Mouse (Mus musculus) subcutaneous adipose tissue, adult 2 months (tissue): ENCODE measurements around the gene Fndc10. TPM values are rescaled to one million over a fixed set of nuclear protein-coding genes. Genes with fewer than 3 reads are reported as not detected.

Source experiments
- polyA plus RNA-seq: library from polyadenylated mRNA; depleted of rRNA; stranded (reverse); fragments of >200 nt; gene quantifications from 2 replicates; pipeline ENCODE4 v1.2.3, GENCODE M21; 2012; ENCODE audit warnings: low replicate concordance; rRNA removed

Gene Fndc10
- 10.4 and 40.4 TPM in 2 replicates for polyA plus RNA-seq

DNA sequence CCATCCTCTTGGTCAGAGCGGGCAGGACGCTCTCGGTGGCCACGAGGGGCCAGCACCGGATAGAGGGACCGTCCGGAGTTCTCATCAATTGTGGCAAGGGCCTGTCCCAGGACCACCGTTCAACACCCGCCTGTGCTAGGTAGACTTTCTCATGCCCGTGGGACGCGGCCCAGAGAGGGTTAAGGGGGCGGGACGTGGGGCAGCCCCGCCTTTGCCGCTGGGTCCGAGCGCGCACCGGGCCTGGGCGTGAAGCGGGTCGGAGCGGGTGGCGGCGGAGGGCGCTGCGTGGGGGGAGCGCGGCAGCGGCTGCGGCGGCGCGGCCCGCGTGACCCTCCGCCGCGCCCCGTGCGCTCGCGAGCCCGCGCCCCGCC, at the start of gene Fndc10:
Gene Fndc10, plus strand, starts transcription at position 232 of the 371 bp plus-strand sequence.

DNA sequence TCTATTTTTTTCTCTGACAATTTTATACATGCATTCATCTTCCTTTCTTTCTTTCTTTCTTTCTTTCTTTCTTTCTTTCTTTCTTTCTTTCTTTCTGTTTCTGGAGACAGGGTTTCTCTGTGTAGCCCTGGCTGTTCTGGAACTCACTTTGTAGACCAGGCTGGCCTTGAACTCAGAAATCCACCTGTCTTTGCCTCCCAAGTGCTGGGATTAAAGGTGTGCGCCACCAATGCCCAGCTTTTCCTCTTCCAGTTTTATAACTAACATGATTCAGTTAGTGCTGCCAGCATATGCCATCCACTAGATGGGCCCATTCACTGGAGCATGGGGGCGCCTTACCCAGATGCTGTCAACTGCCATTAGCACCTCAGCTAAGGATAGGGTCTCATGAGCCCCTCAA, 48.8 kb upstream of the Fndc10 start, which contains the start of gene Gm10563:
Gene Gm10563, minus strand, starts transcription at position 101 of the 400 bp plus-strand sequence.

DNA sequence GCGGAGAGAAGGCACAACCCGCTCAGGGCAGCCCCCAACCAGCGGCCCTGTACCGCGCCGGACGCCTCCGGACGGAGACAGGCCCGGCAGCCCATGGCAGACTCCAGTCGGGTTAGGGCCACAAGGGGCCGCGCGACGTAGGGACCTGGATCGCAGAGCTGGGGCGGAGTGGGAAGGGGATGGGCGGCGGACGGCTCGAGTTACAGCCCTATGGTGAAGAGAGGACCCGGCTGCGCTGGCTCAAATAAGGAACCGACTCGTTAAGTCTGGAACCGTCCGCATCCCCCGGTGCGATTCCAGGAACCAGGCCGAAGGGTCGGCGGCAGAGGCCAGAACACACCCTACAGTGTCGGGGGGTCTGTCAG, 41.1 kb upstream of the Fndc10 start, which contains the start of gene Mmp23:
Gene Mmp23, minus strand, starts transcription at position 299 of the 365 bp plus-strand sequence.

DNA sequence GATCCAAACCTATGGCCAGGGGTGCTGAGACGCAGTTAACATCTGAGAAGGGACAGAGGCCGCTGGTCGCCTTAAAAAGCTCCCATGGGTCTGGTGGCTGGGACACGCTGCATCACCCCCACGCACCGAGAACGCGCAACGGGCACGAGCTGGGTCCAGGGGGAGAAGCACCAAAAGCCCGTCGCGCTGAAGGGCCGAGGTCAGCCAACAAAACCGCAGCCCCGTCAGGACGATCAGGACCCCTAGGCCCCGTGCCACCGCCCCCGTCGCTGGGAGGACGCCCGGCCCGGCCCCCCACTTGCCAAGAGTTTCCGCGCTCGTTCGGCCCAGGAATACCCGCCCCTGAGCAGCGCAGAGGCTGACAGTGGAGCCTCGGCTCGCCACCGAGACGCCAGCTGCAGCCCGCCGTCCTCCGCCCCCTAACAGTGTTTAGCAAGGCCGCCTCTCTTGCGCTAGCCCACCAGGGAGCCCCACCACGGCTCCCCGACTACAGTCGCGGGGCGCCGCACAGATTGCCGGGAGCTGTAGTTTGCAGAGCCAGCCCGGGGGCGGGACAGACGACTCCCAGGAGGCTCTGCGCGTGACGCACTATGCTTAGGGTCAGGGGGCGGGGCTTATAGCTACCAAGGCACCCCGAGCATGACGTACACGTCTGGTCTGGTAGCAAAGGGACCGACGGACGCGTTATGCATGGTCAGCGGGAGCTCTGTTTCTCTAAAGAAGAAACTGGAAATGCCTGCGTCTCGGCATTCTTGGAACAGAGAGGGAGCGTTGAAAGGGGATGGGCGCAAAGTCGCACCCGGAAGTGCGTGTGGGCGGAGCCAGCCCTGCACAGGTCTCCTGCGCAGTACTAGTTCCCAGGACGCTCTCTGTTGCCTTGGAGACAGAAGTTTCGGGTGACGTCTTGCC, 25.2 kb upstream of the Fndc10 start, which contains the start of gene Mib2:
Gene Mib2, minus strand, starts transcription at position 510 of the 909 bp plus-strand sequence.

DNA sequence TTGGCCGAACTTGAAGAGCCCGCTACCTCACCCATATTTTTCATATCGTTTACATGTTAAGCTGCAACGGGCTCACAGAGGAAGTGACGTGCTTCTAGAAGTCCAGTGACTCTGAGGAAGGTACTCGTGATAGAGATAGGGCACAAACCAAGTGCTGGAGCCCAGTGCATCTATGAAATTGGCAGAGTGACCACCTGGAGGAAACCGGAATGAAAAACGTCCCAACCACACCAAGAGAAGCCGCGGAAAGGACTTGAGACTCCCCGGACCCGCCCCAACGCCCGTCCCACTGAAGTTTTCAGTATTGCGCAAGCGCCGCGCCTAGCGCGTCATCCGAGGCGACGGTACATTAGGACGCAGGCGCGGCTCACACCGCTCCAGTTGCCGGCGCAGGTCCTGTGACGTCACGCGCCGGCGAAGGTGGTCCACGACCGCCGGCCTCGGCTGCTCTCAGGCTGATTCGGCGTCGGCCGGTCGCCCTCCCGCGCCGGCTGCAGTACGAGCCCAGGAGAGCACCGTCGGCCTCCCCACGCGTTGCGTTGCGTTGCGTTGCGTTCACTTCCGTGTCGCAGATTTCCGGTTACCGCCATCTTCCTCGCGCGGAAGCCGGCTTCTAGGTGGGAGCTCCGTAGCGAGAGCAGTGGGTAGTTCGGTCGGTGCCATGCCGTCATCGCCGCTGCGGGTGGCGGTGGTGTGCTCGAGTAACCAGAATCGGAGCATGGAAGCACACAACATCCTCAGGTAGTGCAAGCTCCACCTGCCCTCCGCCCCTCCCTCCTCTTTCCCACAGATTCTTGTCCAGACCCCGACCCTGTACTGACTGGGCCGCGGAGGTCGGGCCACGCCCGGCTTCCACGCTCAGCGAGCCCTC, 10.8 kb downstream of the Fndc10 start, which contains the start of gene Ssu72:
Gene Ssu72, plus strand, starts transcription at position 80 of the 871 bp plus-strand sequence.

DNA sequence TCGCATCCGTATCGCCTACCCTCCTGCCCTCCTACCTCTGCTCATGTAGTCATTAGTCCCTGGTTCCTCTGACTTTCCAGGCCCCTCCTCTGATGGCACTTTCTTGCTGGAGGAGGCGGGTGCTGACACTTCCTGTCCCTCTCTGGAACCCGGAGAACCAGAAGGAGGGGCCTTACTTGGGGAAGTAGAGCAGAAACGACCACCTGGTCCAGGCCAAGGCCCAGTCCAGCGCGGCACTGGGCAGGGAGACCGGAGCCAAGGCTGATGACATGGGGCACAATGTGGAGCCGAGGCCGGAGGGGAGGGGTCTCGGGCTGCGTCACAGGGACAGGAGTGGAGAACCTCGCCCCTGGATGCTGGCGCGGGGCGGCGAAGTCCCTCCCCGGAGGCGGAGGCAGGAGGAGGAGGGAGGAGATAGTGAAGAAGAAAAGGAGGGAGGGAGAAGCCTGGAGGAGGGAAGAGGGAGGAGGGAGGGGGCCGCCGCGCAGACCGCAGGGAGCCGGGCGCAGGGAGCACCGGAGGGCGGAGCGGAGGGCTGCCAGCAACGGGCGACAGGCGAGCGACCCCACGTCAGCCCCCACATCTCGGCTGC, 40.3 kb downstream of the Fndc10 start, which contains the start of gene Tmem240:
Gene Tmem240, plus strand, starts transcription at position 451 of the 592 bp plus-strand sequence.

Other genes starting within 250 kb of the Fndc10 start
- 0.59 and 4.5 TPM in 2 replicates for gene Tmem52, start 225.2 kb upstream of the Fndc10 start, polyA plus RNA-seq
- 842 and 878 TPM in 2 replicates for gene Gnb1, start 203.0 kb upstream of the Fndc10 start, polyA plus RNA-seq
- gene Nadk, start 132.0 kb upstream of the Fndc10 start, polyA plus RNA-seq, result 177 and 252 TPM in 2 replicates
- gene Slc35e2, start 92.9 kb upstream of the Fndc10 start, polyA plus RNA-seq, result 8.3 and 14.7 TPM in 2 replicates
- 21.1 and 33.0 TPM in 2 replicates for gene Cdk11b, start 69.5 kb upstream of the Fndc10 start, polyA plus RNA-seq
- gene Gm10563, start 48.9 kb upstream of the Fndc10 start, polyA plus RNA-seq, result not detected in 2 replicates
- gene Mmp23, start 41.0 kb upstream of the Fndc10 start, polyA plus RNA-seq, result 79.6 and 268 TPM in 2 replicates
- gene Mib2, start 25.1 kb upstream of the Fndc10 start, polyA plus RNA-seq, result 54.0 and 110 TPM in 2 replicates
- gene Ssu72, start 10.5 kb downstream of the Fndc10 start, polyA plus RNA-seq, result 104 and 120 TPM in 2 replicates
- 1.1 and 2.9 TPM in 2 replicates for gene Tmem240, start 40.5 kb downstream of the Fndc10 start, polyA plus RNA-seq
- gene Atad3a, start 66.8 kb downstream of the Fndc10 start, polyA plus RNA-seq, result 103 and 149 TPM in 2 replicates
- gene Vwa1, start 80.4 kb downstream of the Fndc10 start, polyA plus RNA-seq, result 21.0 and 37.2 TPM in 2 replicates
- 1.9 and 5.3 TPM in 2 replicates for gene Tmem88b, start 91.5 kb downstream of the Fndc10 start, polyA plus RNA-seq
- gene Ankrd65, start 96.1 kb downstream of the Fndc10 start, polyA plus RNA-seq, result 0.24 and 0.50 TPM in 2 replicates
- gene Mrpl20, start 108.5 kb downstream of the Fndc10 start, polyA plus RNA-seq, result 86.1 and 127 TPM in 2 replicates
- 92.1 and 107 TPM in 2 replicates for gene Ccnl2, start 118.1 kb downstream of the Fndc10 start, polyA plus RNA-seq
- 126 and 179 TPM in 2 replicates for gene Aurkaip1, start 136.9 kb downstream of the Fndc10 start, polyA plus RNA-seq
- 377 and 387 TPM in 2 replicates for gene Mxra8, start 145.3 kb downstream of the Fndc10 start, polyA plus RNA-seq
- 126 and 153 TPM in 2 replicates for gene Dvl1, start 153.1 kb downstream of the Fndc10 start, polyA plus RNA-seq
- gene Tas1r3, start 169.0 kb downstream of the Fndc10 start, polyA plus RNA-seq, result 0.69 and 0.95 TPM in 2 replicates
- gene Cptp, start 175.1 kb downstream of the Fndc10 start, polyA plus RNA-seq, result 28.1 and 32.4 TPM in 2 replicates
- 30.7 and 42.4 TPM in 2 replicates for gene Ints11, start 175.2 kb downstream of the Fndc10 start, polyA plus RNA-seq
- gene Pusl1, start 197.4 kb downstream of the Fndc10 start, polyA plus RNA-seq, result 68.2 and 105 TPM in 2 replicates
- 34.4 and 52.7 TPM in 2 replicates for gene Acap3, start 197.5 kb downstream of the Fndc10 start, polyA plus RNA-seq
- gene Ube2j2, start 249.5 kb downstream of the Fndc10 start, polyA plus RNA-seq, result 38.8 and 56.4 TPM in 2 replicates